Mouse (Mus musculus) E14TG2a.4 (cell line): ENCODE measurements around the gene Gdi2.

Experiments
- CTCF ChIP-seq: conservative IDR thresholded peaks from 2 replicates; pipeline ENCODE4 v1.5.1; 2014; ENCODE audit warnings: low read length
- NANOG ChIP-seq: IDR thresholded peaks from 2 replicates; pipeline ENCODE4 v1.6.1; 2014; ENCODE audit warnings: borderline replicate concordance, low read length, mixed read lengths

GRCm38 (mm10) chr13:3609780-3610117 is 71.9 kb downstream of the Gdi2 start:
- no peak for TF ChIP-seq CTCF
- TF ChIP-seq NANOG = no peak
